Mouse (Mus musculus) granulocyte monocyte progenitor cell, adult 5-6 weeks (primary cell): ENCODE data around the gene Sphk1. TPM values are rescaled to one million over a fixed set of nuclear protein-coding genes. Genes with fewer than 3 reads are reported as not detected.
A peak's percentile ranks its signal among the peaks of the same experiment; 100 is the strongest.

Experiments used
- ATAC-seq: replicated peaks from 2 replicates; pipeline ENCODE4 v1.8.0; 2016; ENCODE audit warnings: mild to moderate bottlenecking, moderate TSS enrichment, inconsistent platforms; ENCODE audit not compliant: poor library complexity, severe bottlenecking
- total RNA-seq, 2 experiments: library from RNA; stranded (forward) in 1 of 2; stranded (reverse) in 1 of 2; fragments of 200-712, 200-1000 nt in 1 of 2; fragments of >200 nt in 1 of 2; fragmentation: Nextera tagmentation in 1 of 2; gene quantifications; 2 replicates each; pipeline ENCODE4 v1.2.3; 2014 to 2017

The Sphk1 gene
- total RNA-seq, 2 experiments from 2014 or later = not detected

DNA sequence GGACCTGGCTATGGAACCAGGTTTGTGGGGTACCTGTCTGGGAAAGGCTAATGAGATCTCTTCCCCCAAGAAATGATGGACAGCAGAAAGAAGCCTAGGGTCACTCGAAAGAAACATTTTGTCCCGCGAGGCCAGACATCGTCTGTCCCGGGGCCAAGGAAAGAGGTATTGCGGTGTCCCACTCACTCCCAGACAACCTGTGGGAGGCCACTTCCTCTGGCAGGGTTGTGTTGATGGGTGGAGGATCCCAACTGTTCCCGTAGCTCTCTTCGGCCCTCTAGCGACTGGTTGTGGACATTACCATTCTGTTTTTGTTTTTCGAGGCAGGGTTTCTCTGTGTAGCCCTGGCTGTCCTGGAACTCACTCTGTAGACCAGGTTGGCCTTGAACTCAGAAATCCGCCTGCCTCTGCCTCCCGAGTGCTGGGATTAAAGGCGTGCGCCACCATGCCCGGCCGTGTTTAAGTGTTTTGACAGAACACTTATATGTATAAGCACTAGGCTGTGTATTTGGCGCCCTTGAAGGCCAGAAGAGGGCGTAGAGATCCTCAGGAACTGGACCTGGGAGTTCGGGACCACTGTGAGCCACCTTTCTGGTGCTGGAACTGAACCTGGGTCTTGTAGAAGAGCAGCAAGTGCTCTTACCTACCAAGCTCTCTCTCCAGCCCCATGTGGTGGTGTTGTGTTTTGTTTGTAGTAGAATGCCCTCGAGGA lies 3.6 kb downstream of the Sphk1 start:
- peak; percentile 73 for ATAC-seq

- no peak for ATAC-seq
These were observed 6.0 kb downstream of the Sphk1 start for GRCm38 (mm10) chr11:116536685-116537084.

GRCm38 (mm10) chr11:116537388-116537787 lies 6.7 kb downstream of the Sphk1 start:
- ATAC-seq = no peak

DNA sequence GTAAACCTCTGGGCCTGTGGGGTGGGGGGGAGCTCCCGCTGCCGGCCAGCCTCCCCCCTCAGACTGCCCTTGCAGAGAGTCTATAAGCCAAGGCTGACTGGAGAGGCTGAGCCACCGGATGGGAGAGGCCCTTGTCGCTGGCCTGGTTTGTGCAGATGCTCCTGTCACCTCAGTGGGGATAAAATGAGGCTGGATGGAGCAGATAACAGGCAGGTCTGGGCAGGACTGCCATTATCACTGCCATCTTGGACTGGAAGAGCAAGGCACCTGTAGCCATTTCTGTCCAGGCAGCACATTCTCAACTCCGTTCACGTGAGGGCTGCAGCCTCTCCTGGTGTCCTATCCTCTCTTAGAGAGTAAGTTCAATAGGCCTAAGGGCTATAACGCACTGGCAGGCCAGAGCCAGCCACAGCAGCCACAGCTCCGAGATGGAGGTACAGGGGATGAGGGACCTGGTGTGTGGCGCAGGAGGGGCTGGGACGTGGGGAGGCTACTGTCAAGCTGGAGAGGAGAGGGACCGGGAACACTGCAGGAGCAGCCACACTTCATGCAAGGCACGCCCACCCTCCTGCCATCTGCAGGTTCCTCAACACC lies 7.5 kb downstream of the Sphk1 start:
- ATAC-seq = no peak

DNA sequence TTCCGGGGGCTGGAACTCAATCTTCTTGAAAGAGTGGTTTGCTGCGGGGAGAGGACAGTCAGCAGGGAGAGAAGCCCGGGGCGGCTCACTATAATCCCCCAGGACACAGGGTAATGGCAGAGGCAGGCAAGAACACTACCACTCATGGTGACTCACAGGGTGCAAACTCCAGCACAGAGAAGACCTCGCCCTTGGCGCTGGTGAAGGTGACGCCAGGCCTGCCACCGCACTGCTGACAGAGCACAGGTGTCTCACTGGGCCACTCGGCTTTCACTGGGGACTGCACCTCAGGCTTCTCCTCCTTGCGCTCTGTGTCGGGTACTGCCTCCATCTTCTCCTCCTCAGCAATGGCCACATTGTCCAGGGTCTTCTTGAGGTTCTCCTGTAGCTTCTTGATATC lies 10.5 kb downstream of the Sphk1 start:
- ATAC-seq = no peak

DNA sequence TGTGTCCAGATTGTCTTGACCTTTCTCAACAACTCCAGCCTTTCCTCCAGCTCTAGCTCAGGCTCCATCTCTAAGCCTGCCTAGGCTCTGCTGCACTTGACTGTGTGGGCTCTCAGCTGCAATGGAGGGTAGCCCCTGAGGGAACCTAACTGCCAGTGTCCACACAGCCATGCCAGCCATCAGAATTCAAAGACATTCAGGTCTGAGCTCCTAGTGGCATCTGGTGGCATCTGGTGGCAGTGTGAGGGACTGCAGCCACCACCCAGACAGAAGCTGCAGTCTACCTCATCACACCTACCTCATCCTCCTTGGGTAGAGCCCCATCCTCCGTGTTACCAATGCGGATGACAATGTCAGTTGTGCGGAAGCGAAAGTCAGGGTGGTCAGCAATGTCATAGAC lies 12.4 kb downstream of the Sphk1 start:
- ATAC-seq = peak; percentile 44

DNA sequence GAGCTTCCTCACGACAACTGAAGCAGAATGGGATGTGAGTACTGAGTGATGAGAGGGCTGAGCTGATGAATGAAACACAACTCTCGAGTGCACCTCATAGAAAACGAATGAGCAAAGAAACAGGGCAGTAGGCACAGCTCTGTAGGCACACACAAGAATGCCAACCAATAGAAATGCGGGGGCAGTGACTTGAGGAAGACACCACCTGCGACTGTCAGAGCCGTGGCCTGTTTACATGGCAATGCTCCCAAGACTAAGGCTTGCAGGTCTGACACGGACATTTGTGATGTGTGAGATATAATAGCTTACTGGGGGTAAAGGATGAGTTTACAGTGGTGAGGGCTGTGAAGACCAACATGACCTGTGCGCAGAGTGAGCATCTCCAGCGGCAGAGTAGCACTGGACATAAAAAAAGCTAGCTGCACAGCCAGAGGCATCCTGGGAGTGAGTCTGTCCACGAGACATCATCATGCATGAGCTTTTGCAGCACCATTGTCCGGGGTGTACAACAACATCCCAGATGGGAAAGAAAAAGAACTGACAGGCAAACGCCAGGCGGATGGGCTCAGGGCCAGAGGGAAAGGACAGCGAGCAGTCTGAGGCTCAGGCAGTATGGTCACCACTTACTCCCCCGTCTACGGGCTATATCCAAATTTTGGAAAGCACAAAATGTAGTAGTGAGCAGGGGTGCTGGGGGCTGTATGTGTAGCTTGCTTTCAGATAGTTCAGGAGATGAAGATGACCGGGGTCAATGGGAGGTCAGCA lies 16.8 kb downstream of the Sphk1 start:
- no peak for ATAC-seq

- ATAC-seq = no peak
These were observed 18.1 kb downstream of the Sphk1 start for GRCm38 (mm10) chr11:116548780-116549179.

DNA sequence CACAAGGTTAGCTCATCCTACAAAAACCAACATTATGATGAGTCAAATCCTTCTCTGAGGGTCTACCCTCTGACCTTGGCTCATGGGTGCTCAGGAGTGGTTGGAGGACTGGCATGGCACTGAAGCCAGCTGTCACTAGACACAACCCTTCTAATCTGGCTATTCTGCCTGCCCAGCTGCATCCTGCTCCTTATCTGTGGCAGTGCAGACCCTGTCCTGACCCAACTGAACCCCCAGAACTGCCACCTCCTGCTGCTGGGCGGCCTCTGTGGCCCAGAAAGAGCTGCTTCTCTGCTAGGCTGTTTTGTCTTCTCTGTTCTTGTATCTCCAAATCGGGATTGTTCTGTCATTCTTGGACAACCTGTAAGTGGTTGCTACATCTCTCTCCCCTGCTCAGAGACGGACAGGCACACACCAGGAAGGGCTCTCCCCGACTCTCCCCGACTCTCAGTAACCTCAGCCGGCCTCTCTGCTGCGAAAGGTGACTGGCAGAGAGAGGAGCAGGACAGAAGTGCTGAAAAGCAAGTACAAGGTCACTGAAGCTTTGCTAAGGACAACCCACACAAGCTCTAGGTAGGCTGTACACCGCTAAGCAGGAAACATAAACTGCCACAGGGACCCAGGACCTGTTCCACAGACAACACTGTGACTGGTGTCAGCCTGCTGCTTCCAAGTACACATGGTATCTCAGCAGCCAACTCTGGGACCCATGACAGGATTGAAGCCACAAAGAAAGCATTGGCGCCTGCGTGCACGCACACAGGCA lies 18.7 kb downstream of the Sphk1 start:
- no peak for ATAC-seq

GRCm38 (mm10) chr11:116550748-116551147 lies 20.0 kb downstream of the Sphk1 start:
- ATAC-seq = no peak

- no peak for ATAC-seq
These were observed 21.5 kb downstream of the Sphk1 start for GRCm38 (mm10) chr11:116552194-116552593.

GRCm38 (mm10) chr11:116554171-116554878 lies 23.6 kb downstream of the Sphk1 start:
- ATAC-seq = peak; percentile 40

DNA sequence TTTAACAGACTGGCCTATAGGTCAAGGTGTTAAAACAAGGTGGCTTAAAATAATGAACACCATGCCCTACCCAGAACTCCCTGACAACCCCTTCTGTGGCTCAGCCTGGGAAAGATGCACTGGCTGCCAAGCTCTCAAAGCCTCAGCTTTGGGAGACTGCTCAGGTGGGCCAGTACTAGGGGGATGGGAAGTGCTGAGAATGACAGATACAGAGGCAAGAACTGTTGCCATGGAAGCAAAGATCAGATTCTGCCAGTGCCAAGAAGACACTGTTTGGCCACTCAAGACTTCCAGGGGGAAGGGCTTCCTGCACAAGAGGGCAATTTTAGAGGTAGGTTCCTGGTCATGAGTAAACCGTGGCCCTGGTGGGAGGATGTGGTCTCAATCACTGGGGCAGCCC lies 24.8 kb downstream of the Sphk1 start:
- no peak for ATAC-seq

GRCm38 (mm10) chr11:116556308-116556707 lies 25.6 kb downstream of the Sphk1 start:
- ATAC-seq = no peak

GRCm38 (mm10) chr11:116565283-116566041 lies 34.7 kb downstream of the Sphk1 start:
- no peak for ATAC-seq

GRCm38 (mm10) chr11:116567531-116567930 lies 36.8 kb downstream of the Sphk1 start:
- ATAC-seq = no peak

DNA sequence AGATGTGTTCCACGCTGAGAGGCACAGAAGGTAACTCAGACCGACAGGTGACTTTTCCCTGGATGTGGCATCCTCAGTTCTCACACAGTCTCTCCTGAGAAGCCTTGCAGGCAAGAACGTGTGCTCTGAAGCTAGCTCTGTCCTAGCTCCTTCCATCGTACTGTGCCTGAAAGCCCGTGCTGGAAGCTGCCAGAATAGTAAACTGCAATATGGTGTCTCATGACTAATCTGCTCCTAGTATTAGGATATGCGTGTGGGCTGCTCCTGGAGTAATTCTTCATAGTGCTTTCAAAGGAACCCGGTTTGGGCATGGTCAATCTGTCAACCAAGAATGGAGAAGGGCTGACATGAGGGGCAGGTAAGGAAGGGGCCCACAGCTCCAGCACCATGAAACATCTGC lies 40.1 kb downstream of the Sphk1 start:
- no peak for ATAC-seq

DNA sequence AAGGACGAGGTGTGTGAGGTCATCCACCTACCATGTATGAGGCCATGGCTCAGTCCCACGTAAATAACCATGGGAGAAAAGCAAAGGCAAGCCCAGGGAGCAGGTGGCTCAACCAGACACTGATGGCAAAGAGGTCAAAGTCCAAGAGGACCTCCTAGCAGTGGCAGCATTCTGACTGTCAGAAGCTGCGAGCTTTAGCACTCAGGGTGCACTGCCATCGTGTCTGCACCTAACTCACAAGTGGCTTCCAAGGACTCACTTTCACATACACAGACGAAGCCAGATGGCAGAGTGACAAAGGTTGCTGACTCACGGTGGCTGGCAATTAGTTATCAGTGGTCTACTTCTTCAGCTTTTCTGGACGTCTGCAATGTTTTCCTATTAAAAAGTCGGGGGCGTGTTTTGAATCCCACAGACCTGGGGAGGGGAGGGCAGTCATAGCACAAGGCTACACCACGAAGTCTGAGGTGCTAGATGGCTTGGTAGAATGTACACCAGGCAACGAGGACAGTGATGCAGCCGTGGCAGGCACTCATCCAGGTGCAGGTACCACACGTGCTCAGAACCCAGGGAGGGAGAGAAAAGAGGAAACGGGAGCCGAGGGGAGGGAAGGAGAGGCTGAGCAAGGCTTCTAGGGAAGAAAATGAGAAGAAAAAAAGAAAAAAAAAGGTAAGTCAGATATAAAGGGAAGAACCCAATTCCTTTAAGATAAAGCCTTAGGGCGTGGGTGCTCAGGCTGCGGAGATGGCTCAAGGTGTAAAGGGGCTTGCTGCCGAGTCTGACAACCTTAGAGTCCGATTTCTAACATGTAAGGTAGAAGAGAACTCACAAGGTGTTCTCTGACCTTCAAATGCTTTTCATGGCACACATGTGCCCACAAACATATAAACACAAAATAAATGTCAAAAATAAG lies 41.3 kb downstream of the Sphk1 start:
- no peak for ATAC-seq
